Mouse (Mus musculus): ENCODE measurements at regions not wholly inside any gene's neighbourhood (a gene's known extent, or its start where the extent isn't known, plus 50 kb on each side); places are given as distances from the start of the nearest gene placed in this dataset.

- TF ChIP-seq CTCF (IDR thresholded peaks at IDR 0.05; ENCODE audit: extremely low read depth, insufficient read length, insufficient replicate concordance, low read depth, low read length): no peak
- TF ChIP-seq POLR2A (IDR thresholded peaks at IDR 0.05; ENCODE audit: low read depth, low read length): no peak
These were observed 350.9 kb upstream of the Tmem132c start for GRCm38 (mm10) chr5:126890710-126891109.

All from small intestine, adult 2 months (tissue).